Mouse (Mus musculus) kidney, adult 2 months (tissue): ENCODE measurements around the gene Olfr578.

Experiments
- CTCF ChIP-seq: fragments of 200-500 bp; conservative IDR thresholded peaks from 2 replicates; pipeline ENCODE4 v1.5.1; 2011; ENCODE audit warnings: low read depth, mild to moderate bottlenecking, control low read depth, low read length, moderate library complexity, mixed read lengths; ENCODE audit not compliant: insufficient read depth, insufficient read length
- POLR2A ChIP-seq: fragments of 200-500 bp; IDR thresholded peaks from one replicate; pipeline ENCODE4 v1.6.1; 2011; ENCODE audit warnings: low read depth, low read length, control low read depth

DNA sequence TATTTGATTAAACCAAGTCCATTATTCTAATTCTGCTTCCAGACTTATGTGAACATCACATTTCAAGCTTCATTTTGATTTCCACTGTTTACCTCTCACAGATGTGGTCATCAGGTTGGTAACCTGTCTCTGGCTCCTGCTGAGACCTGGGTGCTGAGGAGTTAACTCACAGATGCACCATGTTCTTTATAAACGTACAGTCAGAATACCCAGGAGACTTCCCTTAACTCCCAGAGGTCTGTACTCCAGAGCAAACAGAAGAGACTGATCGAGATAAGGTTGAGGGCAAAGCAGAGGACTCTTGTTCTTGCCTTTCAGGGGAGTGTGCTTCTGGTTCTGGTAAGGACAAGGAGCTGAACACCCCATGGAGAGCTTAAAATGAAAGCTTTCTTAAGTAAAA, 26.8 kb downstream of the Olfr578 start, which contains the start of gene Olfr576:
- TF ChIP-seq POLR2A: no peak
- TF ChIP-seq CTCF: no peak
